Mouse (Mus musculus): ENCODE results near the gene Esyt1. TPM values are rescaled to one million over a fixed set of nuclear protein-coding genes. Genes with fewer than 3 reads are reported as not detected.

The Esyt1 gene
- polyA plus RNA-seq, 1 experiment from 2014 or later: 12.6 TPM

DNA sequence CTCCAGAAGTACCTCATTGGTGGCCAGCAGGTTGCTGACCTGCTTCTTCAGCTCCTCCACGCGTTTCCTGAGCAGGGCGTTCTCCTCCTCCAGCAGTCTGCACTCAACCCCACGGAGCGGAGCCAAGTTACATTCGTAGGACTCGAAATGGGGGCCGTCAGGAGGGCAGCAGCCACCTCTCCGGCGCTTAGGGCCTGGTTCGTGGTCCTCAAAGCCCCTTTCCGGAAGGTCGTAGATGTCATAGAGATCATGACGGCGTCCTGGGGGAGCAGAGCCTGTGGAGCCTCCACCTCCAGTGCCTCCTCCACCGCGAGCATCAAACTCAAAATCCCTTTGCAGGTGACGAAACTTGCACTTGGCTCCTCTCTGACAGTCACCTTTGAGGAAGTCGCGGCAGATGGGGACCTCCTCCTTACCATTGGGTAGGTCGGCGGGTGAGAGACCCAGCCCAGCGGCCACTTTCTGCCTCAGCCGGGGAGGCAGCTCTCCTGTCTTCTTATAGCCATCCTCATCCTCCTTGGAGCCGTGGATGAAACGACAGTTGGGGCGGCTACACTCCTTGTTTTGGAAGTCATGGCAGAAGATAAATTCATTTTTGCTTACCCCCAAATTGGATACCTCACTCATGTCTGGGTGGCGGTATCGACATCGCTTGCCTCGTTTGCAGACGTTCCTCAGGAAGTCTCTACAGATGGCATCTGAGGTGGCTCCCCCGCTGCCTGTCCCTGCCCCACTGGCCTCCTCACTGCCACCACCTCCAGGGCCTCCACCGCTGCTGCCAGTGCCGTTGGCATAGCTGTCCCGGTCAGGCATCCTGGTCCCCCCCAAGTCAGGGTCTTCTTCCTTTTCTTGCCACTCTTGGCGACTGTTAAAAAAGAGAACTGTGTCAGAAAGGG, 19.3 kb upstream of the Esyt1 start:
- Histone ChIP-seq H3K9ac (ENCODE audit: low read depth, low read length) (no peak overlapping the region), H3K4me1 (replicated peaks; ENCODE audit: control insufficient read depth, insufficient read depth, low read length) (peaks cover 2% of the 10 kb centered on the region; the same call in 1 of the 2 replicates), H3K27ac (ENCODE audit: low read depth, low read length) (no peak overlapping the region), H3K36me3 (ENCODE audit: control insufficient read depth, insufficient read depth, low read length) (peaks cover 11% of the 10 kb centered on the region), H3K27me3 (ENCODE audit: control insufficient read depth, insufficient read depth, low read length) (no peaks in the 10 kb centered on the region), H3K9me3 (ENCODE audit: control insufficient read depth, low read length) (no peaks in the 10 kb centered on the region), H3K4me3 (ENCODE audit: low read depth, low read length) (no peak overlapping the region), H3K4me2 (replicated peaks; ENCODE audit: low read depth, low read length) (no peak overlapping the region)
- DNase-seq (ENCODE audit: low spot score) (no peak), ATAC-seq (ENCODE audit: low FRiP score) (no peak)
- 95% methylated on average over 37 of the region's 37 CpGs for WGBS

DNA sequence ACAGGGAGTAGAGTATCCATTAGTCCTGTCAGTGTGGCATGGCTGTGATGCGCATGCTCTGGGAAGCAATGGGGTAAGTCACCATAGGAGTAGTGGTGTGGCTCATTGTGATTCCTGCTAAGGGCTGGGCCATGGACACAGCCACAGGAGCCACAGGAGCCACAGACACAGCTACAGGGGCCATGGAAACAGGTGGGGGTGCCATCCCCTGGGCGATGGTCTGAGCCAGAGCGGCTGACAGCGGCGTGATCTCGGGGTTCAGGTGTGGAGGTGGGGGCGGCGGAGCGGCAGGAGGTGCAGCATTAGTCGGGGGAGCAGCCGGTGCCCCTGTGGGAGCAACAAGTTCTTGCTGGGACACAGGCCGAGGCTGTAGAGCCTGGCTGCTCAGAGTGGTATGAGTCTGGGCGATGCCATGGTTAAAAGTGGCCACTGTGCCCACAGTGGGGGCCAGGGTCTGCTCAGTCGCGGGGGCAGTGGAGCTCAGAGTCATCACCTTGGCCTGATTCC, 18.5 kb upstream of the Esyt1 start:
- peaks cover 11% of the 10 kb centered on the region for H3K36me3 ChIP-seq (ENCODE audit: control insufficient read depth, insufficient read depth, low read length)
- H3K4me3 ChIP-seq (ENCODE audit: low read depth, low read length): no peak overlapping the region
- no peak overlapping the region for H3K27ac ChIP-seq (ENCODE audit: low read depth, low read length)
- no peaks in the 10 kb centered on the region for H3K9me3 ChIP-seq (ENCODE audit: control insufficient read depth, low read length)
- ATAC-seq (ENCODE audit: low FRiP score) (no peak), DNase-seq (ENCODE audit: low spot score) (no peak)
- 97% methylated on average over 15 of the region's 15 CpGs for WGBS
- H3K4me1 ChIP-seq (replicated peaks; ENCODE audit: control insufficient read depth, insufficient read depth, low read length): peaks cover 2% of the 10 kb centered on the region; the same call in 1 of the 2 replicates
- no peak overlapping the region for H3K9ac ChIP-seq (ENCODE audit: low read depth, low read length)
- no peaks in the 10 kb centered on the region for H3K27me3 ChIP-seq (ENCODE audit: control insufficient read depth, insufficient read depth, low read length)
- H3K4me2 ChIP-seq (replicated peaks; ENCODE audit: low read depth, low read length): no peak overlapping the region

DNA sequence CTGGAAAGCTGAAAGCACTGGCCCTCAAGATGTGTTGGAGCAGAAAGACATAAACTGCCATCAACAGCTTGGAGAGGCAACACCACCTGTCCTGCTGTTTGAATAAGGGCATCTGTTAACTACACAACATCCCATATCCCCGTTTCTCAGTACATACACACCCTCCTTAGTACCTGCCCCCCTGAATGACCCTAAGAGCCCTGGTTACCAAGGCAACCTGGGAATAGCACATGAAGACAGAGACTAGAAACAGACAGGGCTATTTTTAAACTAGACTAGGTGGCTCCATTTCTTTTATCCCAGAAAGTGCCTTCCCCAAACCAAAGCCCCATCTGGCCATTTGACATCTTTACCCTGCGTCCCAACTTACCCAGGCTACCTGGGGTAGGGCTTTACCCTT, 17.4 kb upstream of the Esyt1 start:
- no peaks in the 10 kb centered on the region for H3K27me3 ChIP-seq (ENCODE audit: control insufficient read depth, insufficient read depth, low read length)
- H3K4me2 ChIP-seq (replicated peaks; ENCODE audit: low read depth, low read length): no peak overlapping the region
- ATAC-seq (ENCODE audit: low FRiP score) (no peak), DNase-seq (ENCODE audit: low spot score) (no peak)
- no peak overlapping the region for H3K9ac ChIP-seq (ENCODE audit: low read depth, low read length)
- H3K4me3 ChIP-seq (ENCODE audit: low read depth, low read length): no peak overlapping the region
- H3K27ac ChIP-seq (ENCODE audit: low read depth, low read length): no peak overlapping the region
- H3K9me3 ChIP-seq (ENCODE audit: control insufficient read depth, low read length): no peaks in the 10 kb centered on the region
- H3K36me3 ChIP-seq (ENCODE audit: control insufficient read depth, insufficient read depth, low read length): peaks cover 11% of the 10 kb centered on the region
- WGBS: 82% methylated on average over 2 of the region's 2 CpGs
- H3K4me1 ChIP-seq (replicated peaks; ENCODE audit: control insufficient read depth, insufficient read depth, low read length): peaks cover 2% of the 10 kb centered on the region; the same call in 1 of the 2 replicates

DNA sequence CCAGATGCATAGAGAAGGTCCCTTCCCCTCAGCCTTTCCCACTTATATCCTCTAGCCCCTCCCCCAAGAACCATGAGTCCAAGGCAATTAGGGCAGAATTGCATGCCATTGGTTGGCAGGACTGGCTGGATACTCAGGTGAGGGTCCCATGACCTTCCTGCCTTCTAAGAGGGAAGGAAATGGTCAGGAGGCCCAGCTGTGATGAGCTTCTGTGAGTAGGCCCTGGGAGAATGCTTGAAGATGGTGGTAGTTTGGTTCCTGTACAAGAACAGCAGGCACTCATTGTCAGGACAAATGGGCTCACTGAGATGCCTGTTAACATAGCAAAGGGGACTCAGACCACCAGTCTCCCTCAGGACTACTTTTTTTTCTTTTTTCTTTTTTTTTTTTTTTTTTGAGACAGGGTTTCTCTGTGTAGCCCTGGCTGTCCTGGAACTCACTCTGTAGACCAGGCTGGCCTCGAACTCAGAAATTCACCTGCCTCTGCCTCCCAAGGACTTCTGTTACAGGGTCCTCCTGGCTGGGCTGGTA, 12.7 kb upstream of the Esyt1 start:
- Histone ChIP-seq H3K4me1 (replicated peaks; ENCODE audit: control insufficient read depth, insufficient read depth, low read length) (no peaks in the 10 kb centered on the region), H3K4me3 (ENCODE audit: low read depth, low read length) (no peak overlapping the region), H3K36me3 (ENCODE audit: control insufficient read depth, insufficient read depth, low read length) (no peaks in the 10 kb centered on the region), H3K27me3 (ENCODE audit: control insufficient read depth, insufficient read depth, low read length) (no peaks in the 10 kb centered on the region), H3K9ac (ENCODE audit: low read depth, low read length) (no peak overlapping the region), H3K27ac (ENCODE audit: low read depth, low read length) (no peak overlapping the region), H3K4me2 (replicated peaks; ENCODE audit: low read depth, low read length) (no peak overlapping the region), H3K9me3 (ENCODE audit: control insufficient read depth, low read length) (no peaks in the 10 kb centered on the region)
- 86% methylated on average over 1 of the region's 1 CpGs for WGBS
- ATAC-seq (ENCODE audit: low FRiP score) (no peak), DNase-seq (ENCODE audit: low spot score) (no peak)

DNA sequence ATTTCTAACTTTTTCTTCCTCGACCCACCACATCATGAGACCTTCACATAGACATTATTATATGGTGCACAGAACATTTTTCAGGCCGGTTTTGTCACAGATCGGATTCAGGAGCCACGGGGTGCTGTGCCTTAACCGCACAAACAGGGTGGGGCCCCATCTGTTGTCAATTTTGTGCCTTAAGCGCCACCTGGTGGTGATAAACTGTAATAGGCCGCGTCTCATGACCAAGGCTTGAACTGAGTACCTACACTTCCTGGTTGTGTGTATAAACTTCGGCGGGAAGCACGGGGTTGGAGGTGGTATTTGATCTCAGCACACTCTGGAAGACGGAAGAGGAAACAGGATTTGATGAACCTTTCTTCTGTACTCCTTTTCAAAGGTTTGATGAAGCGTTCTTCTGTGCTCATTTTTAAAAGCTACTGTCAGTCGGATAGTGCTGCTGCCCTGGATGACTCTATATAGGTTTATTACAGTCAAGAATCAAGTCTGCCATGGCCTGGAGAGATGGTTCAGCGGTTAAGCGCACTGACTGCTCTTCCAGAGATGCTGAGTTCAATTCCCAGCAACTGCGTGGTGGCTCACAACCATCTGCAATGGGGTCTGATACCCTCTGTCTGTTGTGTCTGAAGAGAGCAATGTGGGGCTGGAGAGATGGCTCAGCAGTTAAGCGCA, 10.7 kb upstream of the Esyt1 start:
- H3K27ac ChIP-seq (ENCODE audit: low read depth, low read length): no peak overlapping the region

DNA sequence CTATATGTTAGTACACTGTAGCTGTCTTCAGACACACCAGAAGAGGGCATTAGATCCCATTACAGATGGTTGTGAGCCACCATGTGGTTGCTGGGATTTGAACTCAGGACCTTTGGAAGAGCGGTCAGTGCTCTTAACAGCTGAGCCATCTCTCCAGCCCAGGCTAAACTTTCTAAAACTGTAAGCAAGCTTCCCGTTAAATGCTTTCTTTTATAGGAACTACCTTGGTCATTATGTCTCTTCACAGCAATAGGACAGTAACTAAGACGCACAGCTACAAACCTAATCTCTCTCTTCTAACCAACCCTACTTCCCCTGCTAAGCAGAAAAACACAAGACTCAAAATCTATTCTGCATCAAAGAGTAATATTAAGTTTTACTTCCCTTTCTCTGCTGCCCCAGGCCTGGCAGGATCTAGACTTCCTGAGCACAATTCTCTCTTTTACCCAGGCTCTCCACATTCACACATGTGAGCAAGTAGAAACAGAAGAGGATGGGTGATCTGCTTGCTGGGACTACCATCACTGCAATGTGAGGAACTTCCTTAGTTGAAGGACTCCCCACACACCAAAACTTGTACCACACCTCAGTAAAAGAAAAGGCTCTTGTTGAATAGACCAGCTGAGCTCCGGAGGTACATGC, 10.1 kb upstream of the Esyt1 start:
- DNase-seq (ENCODE audit: low spot score): no peak
- peak; percentile 56 for ATAC-seq (ENCODE audit: low FRiP score)
- Histone ChIP-seq H3K4me1 (replicated peaks; ENCODE audit: control insufficient read depth, insufficient read depth, low read length) (no peaks in the 10 kb centered on the region), H3K4me2 (replicated peaks; ENCODE audit: low read depth, low read length) (no peak overlapping the region), H3K9me3 (ENCODE audit: control insufficient read depth, low read length) (no peaks in the 10 kb centered on the region), H3K9ac (ENCODE audit: low read depth, low read length) (no peak overlapping the region), H3K4me3 (ENCODE audit: low read depth, low read length) (no peak overlapping the region), H3K36me3 (ENCODE audit: control insufficient read depth, insufficient read depth, low read length) (no peaks in the 10 kb centered on the region), H3K27me3 (ENCODE audit: control insufficient read depth, insufficient read depth, low read length) (no peaks in the 10 kb centered on the region), H3K27ac (ENCODE audit: low read depth, low read length) (no peak overlapping the region)
- WGBS: 77% methylated on average over 4 of the region's 4 CpGs

More for the DNA sequence above, 10.7 kb upstream of the Esyt1 start:
- H3K4me1 ChIP-seq (replicated peaks; ENCODE audit: control insufficient read depth, insufficient read depth, low read length): no peaks in the 10 kb centered on the region
- DNase-seq (ENCODE audit: low spot score) (peak; percentile 92), ATAC-seq (ENCODE audit: low FRiP score) (peak; percentile 85)
- H3K9me3 ChIP-seq (ENCODE audit: control insufficient read depth, low read length): no peaks in the 10 kb centered on the region
- no peak overlapping the region for H3K9ac ChIP-seq (ENCODE audit: low read depth, low read length)
- no peaks in the 10 kb centered on the region for H3K27me3 ChIP-seq (ENCODE audit: control insufficient read depth, insufficient read depth, low read length)
- H3K4me2 ChIP-seq (replicated peaks; ENCODE audit: low read depth, low read length): no peak overlapping the region
- no peak overlapping the region for H3K4me3 ChIP-seq (ENCODE audit: low read depth, low read length)
- 19% methylated on average over 18 of the region's 18 CpGs for WGBS
- no peaks in the 10 kb centered on the region for H3K36me3 ChIP-seq (ENCODE audit: control insufficient read depth, insufficient read depth, low read length)

DNA sequence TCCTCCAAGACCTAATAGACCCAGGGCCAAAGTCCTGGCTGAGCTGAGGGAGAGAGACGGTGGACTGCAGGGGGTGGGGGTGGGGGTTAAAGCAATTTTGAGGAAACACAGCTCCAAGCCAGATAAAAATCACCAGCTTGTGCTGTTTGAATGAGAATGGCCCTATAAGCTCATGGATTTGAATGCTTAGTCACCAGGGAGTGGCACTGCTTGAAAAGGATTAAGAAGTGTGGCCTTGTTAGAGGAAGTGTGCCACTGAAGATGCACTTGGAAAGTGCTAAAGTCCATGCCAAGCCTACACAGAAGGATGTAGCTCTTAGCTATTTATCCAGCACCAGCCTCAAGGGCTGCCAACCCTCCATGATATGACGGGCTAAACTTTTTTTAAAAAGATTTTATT, 9.5 kb upstream of the Esyt1 start:
- no peak overlapping the region for H3K4me2 ChIP-seq (replicated peaks; ENCODE audit: low read depth, low read length)
- no peaks in the 10 kb centered on the region for H3K36me3 ChIP-seq (ENCODE audit: control insufficient read depth, insufficient read depth, low read length)
- no peak overlapping the region for H3K4me3 ChIP-seq (ENCODE audit: low read depth, low read length)
- 82% methylated on average over 2 of the region's 2 CpGs for WGBS
- DNase-seq (ENCODE audit: low spot score): no peak
- H3K27ac ChIP-seq (ENCODE audit: low read depth, low read length): no peak overlapping the region
- H3K4me1 ChIP-seq (replicated peaks; ENCODE audit: control insufficient read depth, insufficient read depth, low read length): no peaks in the 10 kb centered on the region
- no peaks in the 10 kb centered on the region for H3K9me3 ChIP-seq (ENCODE audit: control insufficient read depth, low read length)
- ATAC-seq (ENCODE audit: low FRiP score): no peak
- H3K27me3 ChIP-seq (ENCODE audit: control insufficient read depth, insufficient read depth, low read length): no peaks in the 10 kb centered on the region
- no peak overlapping the region for H3K9ac ChIP-seq (ENCODE audit: low read depth, low read length)

All from hindbrain, embryonic 11.5 days (tissue).